Mouse (Mus musculus) forebrain, embryonic 11.5 days (tissue): ENCODE measurements around the gene Vamp4. TPM values are rescaled to one million over a fixed set of nuclear protein-coding genes. Genes with fewer than 3 reads are reported as not detected.

Source experiments
- ATAC-seq: fragments of 200-750 bp; cut with Nextera tagmentation; replicated peaks from 2 replicates; pipeline ENCODE4 v1.8.0; 2017; ENCODE audit warnings: moderate TSS enrichment; ENCODE audit not compliant: low FRiP score
- DNase-seq: peaks from one replicate; pipeline ENCODE4 v3.0.0-alpha.2; 2017; ENCODE audit warnings: low spot score
- H3K27ac ChIP-seq: fragments of 300-500 bp; sonication (generic); 2 replicates; pipeline ENCODE4 v1.5.1; 2014; ENCODE audit warnings: low read depth, low read length
- H3K27me3 ChIP-seq: fragments of 300-500 bp; sonication (generic); 2 replicates; pipeline ENCODE4 v1.6.1; 2014; ENCODE audit warnings: mild to moderate bottlenecking, low read length, mixed read lengths; ENCODE audit not compliant: control insufficient read depth, insufficient read depth
- H3K36me3 ChIP-seq: fragments of 300-500 bp; sonication (generic); 2 replicates; pipeline ENCODE4 v1.6.1; 2014; ENCODE audit warnings: mild to moderate bottlenecking, low read length, moderate library complexity, mixed read lengths; ENCODE audit not compliant: control insufficient read depth, insufficient read depth
- H3K4me1 ChIP-seq: fragments of 300-500 bp; sonication (generic); replicated peaks from 2 replicates; pipeline ENCODE4 v1.6.1; 2014; ENCODE audit warnings: low read length, mixed read lengths; ENCODE audit not compliant: control insufficient read depth, insufficient read depth
- H3K4me2 ChIP-seq: fragments of 300-500 bp; sonication (generic); 2 replicates; pipeline ENCODE4 v1.6.1; 2014; ENCODE audit warnings: low read depth, mild to moderate bottlenecking, low read length, moderate library complexity, mixed read lengths; ENCODE audit not compliant: severe bottlenecking
- H3K4me3 ChIP-seq: fragments of 300-500 bp; sonication (generic); 2 replicates; pipeline ENCODE4 v1.5.1; 2014; ENCODE audit warnings: low read depth, low read length
- H3K9ac ChIP-seq: fragments of 300-500 bp; sonication (generic); 2 replicates; pipeline ENCODE4 v1.6.1; 2014; ENCODE audit warnings: low read length
- H3K9me3 ChIP-seq: fragments of 300-500 bp; sonication (generic); 2 replicates; pipeline ENCODE4 v1.6.1; 2016; ENCODE audit warnings: low read length, mixed read lengths; ENCODE audit not compliant: control insufficient read depth
- WGBS: fragments of 180-500 bp; shearing (Covaris S2); extraction: QIAGEN DNeasy Blood & Tissue Kit; methylation state at CpG from one replicate; pipeline ENCODE4 v1.1.7; 2014; 5-methylcytosine and 5-hydroxymethylcytosine counted together
- polyA plus RNA-seq: library from polyadenylated mRNA; unstranded; fragments of >200 nt; fragmentation: Nextera tagmentation; extraction: Ambion mirVana; gene quantifications from 2 replicates; pipeline ENCODE4 v1.2.1, GENCODE M21; 2014

Gene Vamp4
- polyA plus RNA-seq, 1 experiment from 2014 or later: 64.3 TPM

GRCm38 (mm10) chr1:162599617-162600016 is 29.3 kb downstream of the Vamp4 start:
- no peak for ATAC-seq
- no peak overlapping the region for H3K9ac ChIP-seq
- no peak overlapping the region for H3K4me2 ChIP-seq
- H3K4me1 ChIP-seq: no peaks in the 10 kb centered on the region
- no peak for DNase-seq
- no peak overlapping the region for H3K4me3 ChIP-seq
- no peaks in the 10 kb centered on the region for H3K27me3 ChIP-seq
- H3K27ac ChIP-seq: no peak overlapping the region
- H3K9me3 ChIP-seq: no peaks in the 10 kb centered on the region
- H3K36me3 ChIP-seq: no peaks in the 10 kb centered on the region
- WGBS: 91% methylated on average over 5 of the region's 5 CpGs

DNA sequence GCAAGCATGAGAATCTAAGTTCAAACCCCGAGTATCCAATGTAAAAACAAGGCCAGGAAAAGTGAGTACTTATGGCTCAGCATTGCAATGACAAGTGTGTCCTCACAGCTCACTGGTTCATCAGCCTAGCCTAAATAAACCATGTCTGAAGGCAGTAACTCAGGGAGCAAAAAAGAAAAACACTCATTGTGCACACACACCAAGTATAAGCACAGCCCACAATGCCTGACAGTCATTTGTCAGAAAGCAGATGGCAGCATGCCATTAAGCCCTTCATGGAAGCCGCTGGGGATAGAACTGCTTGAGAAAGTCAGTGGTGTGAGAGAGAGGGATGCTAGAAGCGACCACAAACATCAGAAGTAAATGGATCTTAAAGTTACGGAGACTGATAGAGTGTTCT is 31.0 kb downstream of the Vamp4 start:
- no peaks in the 10 kb centered on the region for H3K27me3 ChIP-seq
- no peak for DNase-seq
- no peak overlapping the region for H3K9ac ChIP-seq
- no peaks in the 10 kb centered on the region for H3K9me3 ChIP-seq
- no peak overlapping the region for H3K27ac ChIP-seq
- no peak overlapping the region for H3K4me3 ChIP-seq
- no peak overlapping the region for H3K4me2 ChIP-seq
- no peaks in the 10 kb centered on the region for H3K36me3 ChIP-seq
- no peak for ATAC-seq
- WGBS: 92% methylated on average over 4 of the region's 4 CpGs
- no peaks in the 10 kb centered on the region for H3K4me1 ChIP-seq

GRCm38 (mm10) chr1:162608127-162608526 is 37.8 kb downstream of the Vamp4 start:
- ATAC-seq (no peak), DNase-seq (no peak)
- H3K4me1 ChIP-seq: no peaks in the 10 kb centered on the region
- H3K4me2 ChIP-seq: no peak overlapping the region
- H3K27me3 ChIP-seq: no peaks in the 10 kb centered on the region
- H3K27ac ChIP-seq: no peak overlapping the region
- no peak overlapping the region for H3K9ac ChIP-seq
- H3K36me3 ChIP-seq: no peaks in the 10 kb centered on the region
- no peak overlapping the region for H3K4me3 ChIP-seq
- WGBS: 12% methylated on average over 1 of the region's 1 CpGs
- no peaks in the 10 kb centered on the region for H3K9me3 ChIP-seq

DNA sequence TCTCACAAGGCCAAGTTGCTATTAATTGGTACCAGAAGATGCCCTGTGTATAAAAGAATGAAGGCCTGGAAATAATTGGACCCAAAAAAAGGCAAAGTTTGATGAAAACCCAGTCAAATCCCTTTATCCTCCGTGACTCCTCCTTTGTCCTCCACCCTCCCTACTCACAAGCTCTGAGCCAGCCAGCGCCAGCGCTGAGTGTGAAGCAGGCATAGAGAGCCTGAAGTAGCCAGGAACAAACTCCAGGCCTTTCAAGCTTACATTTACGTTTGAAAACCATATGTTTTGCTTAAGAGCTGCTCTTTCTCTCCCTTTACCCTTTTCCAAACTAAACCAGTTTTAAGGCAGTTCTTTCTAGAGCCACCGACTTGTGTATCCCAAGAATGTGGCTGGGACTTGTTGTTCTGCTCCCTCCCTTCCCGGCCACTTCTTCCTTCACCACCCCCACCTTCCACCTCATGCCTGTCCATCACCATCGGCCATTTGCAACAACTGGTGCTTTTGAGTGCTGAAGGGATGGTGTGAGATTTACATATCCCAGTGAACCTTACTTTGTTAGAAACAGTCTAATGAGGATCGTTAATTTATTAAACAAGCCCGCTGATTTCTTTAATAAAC is 39.4 kb downstream of the Vamp4 start:
- DNase-seq: no peak
- Histone ChIP-seq H3K4me1 (no peaks in the 10 kb centered on the region), H3K9ac (no peak overlapping the region), H3K4me3 (no peak overlapping the region), H3K27ac (no peak overlapping the region), H3K36me3 (no peaks in the 10 kb centered on the region), H3K4me2 (no peak overlapping the region), H3K9me3 (no peaks in the 10 kb centered on the region), H3K27me3 (no peaks in the 10 kb centered on the region)
- 38% methylated on average over 9 of the region's 9 CpGs for WGBS
- ATAC-seq: no peak

- Histone ChIP-seq H3K4me3 (no peak overlapping the region), H3K4me2 (no peak overlapping the region), H3K36me3 (no peaks in the 10 kb centered on the region), H3K27ac (no peak overlapping the region), H3K9me3 (no peaks in the 10 kb centered on the region), H3K27me3 (no peaks in the 10 kb centered on the region), H3K4me1 (no peaks in the 10 kb centered on the region), H3K9ac (no peak overlapping the region)
- WGBS: 51% methylated on average over 4 of the region's 4 CpGs
- DNase-seq: no peak
- ATAC-seq: no peak
Observed at GRCm38 (mm10) chr1:162611191-162611590, 40.9 kb downstream of the Vamp4 start.

- no peaks in the 10 kb centered on the region for H3K36me3 ChIP-seq
- no peak overlapping the region for H3K4me2 ChIP-seq
- H3K4me1 ChIP-seq: no peaks in the 10 kb centered on the region
- 86% methylated on average over 1 of the region's 1 CpGs for WGBS
- ATAC-seq (no peak), DNase-seq (no peak)
- no peak overlapping the region for H3K4me3 ChIP-seq
- H3K9ac ChIP-seq: no peak overlapping the region
- no peaks in the 10 kb centered on the region for H3K27me3 ChIP-seq
- no peak overlapping the region for H3K27ac ChIP-seq
- no peaks in the 10 kb centered on the region for H3K9me3 ChIP-seq
Observed at GRCm38 (mm10) chr1:162615511-162615910, 45.2 kb downstream of the Vamp4 start.

DNA sequence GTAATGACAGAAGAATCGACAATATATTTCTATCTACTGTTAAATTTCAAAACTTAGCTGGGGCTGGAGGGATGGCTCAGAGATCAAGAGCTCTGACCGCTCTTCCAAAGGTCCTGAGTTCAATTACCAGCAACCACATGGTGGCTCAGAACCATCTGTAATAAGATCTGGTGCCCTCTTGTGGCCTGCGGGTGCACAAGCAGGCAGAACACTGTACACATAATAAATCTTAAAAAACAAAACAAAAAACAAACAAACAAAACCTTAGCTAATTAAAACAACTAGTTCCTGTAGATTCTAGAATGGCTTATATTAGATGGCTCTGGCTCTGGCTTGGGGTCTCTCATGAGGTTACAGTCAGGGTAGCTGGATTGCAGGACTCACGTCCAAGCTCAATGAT is 50.2 kb downstream of the Vamp4 start:
- no peak overlapping the region for H3K4me2 ChIP-seq
- DNase-seq: no peak
- ATAC-seq: no peak
- no peak overlapping the region for H3K27ac ChIP-seq
- H3K9ac ChIP-seq: no peak overlapping the region
- WGBS: 77% methylated on average over 4 of the region's 4 CpGs
- no peaks in the 10 kb centered on the region for H3K9me3 ChIP-seq
- H3K36me3 ChIP-seq: no peaks in the 10 kb centered on the region
- no peaks in the 10 kb centered on the region for H3K4me1 ChIP-seq
- H3K4me3 ChIP-seq: no peak overlapping the region
- H3K27me3 ChIP-seq: no peaks in the 10 kb centered on the region

- no peak overlapping the region for H3K27ac ChIP-seq
- no peak overlapping the region for H3K4me3 ChIP-seq
- no peak overlapping the region for H3K9ac ChIP-seq
- ATAC-seq: no peak
- 58% methylated on average over 4 of the region's 4 CpGs for WGBS
- no peak overlapping the region for H3K4me2 ChIP-seq
- DNase-seq: no peak
- H3K36me3 ChIP-seq: no peaks in the 10 kb centered on the region
- no peaks in the 10 kb centered on the region for H3K27me3 ChIP-seq
- no peaks in the 10 kb centered on the region for H3K9me3 ChIP-seq
- no peaks in the 10 kb centered on the region for H3K4me1 ChIP-seq
Observed at GRCm38 (mm10) chr1:162623895-162624294, 53.6 kb downstream of the Vamp4 start.

GRCm38 (mm10) chr1:162625229-162625628 is 54.9 kb downstream of the Vamp4 start:
- DNase-seq (no peak), ATAC-seq (no peak)
- no peak overlapping the region for H3K4me3 ChIP-seq
- H3K27ac ChIP-seq: no peak overlapping the region
- H3K9ac ChIP-seq: no peak overlapping the region
- H3K9me3 ChIP-seq: no peaks in the 10 kb centered on the region
- no peak overlapping the region for H3K4me2 ChIP-seq
- no peaks in the 10 kb centered on the region for H3K4me1 ChIP-seq
- 75% methylated on average over 7 of the region's 7 CpGs for WGBS
- H3K27me3 ChIP-seq: no peaks in the 10 kb centered on the region
- H3K36me3 ChIP-seq: no peaks in the 10 kb centered on the region
